Mouse (Mus musculus) lung, postnatal 25 days (tissue): ENCODE data around the gene Omg.
A peak's percentile ranks its signal among the peaks of the same experiment; 100 is the strongest.

ENCODE experiments used
- DNase-seq: peaks from one replicate; pipeline ENCODE4 v3.0.0; 2022; ENCODE audit warnings: low spot score

Gene Omg

GRCm38 (mm10) chr11:79515798-79516197, 11.9 kb upstream of the Omg start:
- DNase-seq = no peak

- no peak for DNase-seq
Measured at GRCm38 (mm10) chr11:79515331-79515730, 11.4 kb upstream of the Omg start.

GRCm38 (mm10) chr11:79511970-79512369, 8.1 kb upstream of the Omg start:
- no peak for DNase-seq

GRCm38 (mm10) chr11:79504506-79504905, 622 bp upstream of the Omg start:
- DNase-seq = no peak

GRCm38 (mm10) chr11:79502917-79503316, 967 bp downstream of the Omg start:
- DNase-seq = no peak

- peak; percentile 22 for DNase-seq
Measured at GRCm38 (mm10) chr11:79494976-79495800, 8.7 kb downstream of the Omg start.

- DNase-seq = no peak
Measured at GRCm38 (mm10) chr11:79484721-79485120, 19.2 kb downstream of the Omg start.

GRCm38 (mm10) chr11:79483876-79484528, 19.9 kb downstream of the Omg start:
- DNase-seq = no peak

- DNase-seq = no peak
Measured at GRCm38 (mm10) chr11:79483392-79483791, 20.5 kb downstream of the Omg start.

GRCm38 (mm10) chr11:79468097-79468496, 35.8 kb downstream of the Omg start:
- DNase-seq = no peak

- no peak for DNase-seq
Measured at GRCm38 (mm10) chr11:79460756-79461450, 43.0 kb downstream of the Omg start.

GRCm38 (mm10) chr11:79459846-79460245, 44.0 kb downstream of the Omg start:
- no peak for DNase-seq

GRCm38 (mm10) chr11:79457928-79458327, 46.0 kb downstream of the Omg start:
- DNase-seq = no peak

- no peak for DNase-seq
Measured at GRCm38 (mm10) chr11:79452966-79453365, 50.9 kb downstream of the Omg start.
